Mouse (Mus musculus): ENCODE results near the gene Grip1.
A peak's percentile ranks its signal among the peaks of the same experiment; 100 is the strongest.

The Grip1 gene

DNA sequence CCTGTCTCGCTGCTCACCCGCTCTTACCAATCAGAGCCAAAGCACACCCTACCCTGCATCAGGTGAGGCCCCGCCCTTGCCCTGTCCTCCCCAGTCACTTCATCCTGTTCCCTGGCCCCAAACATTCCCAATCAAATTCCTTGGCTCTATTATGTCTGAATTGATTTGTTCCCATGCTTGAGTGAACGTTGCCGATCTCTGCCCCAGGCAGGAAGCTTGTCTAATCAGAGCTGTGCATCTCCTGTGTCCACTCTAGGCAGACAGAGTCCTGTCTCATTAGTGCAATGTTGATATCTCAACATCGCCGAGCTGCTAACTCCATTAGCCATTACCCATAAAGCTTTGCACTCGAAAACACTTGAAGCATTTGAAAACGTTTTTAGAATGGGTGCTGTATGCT, 210.0 kb downstream of the Grip1 start:
- no peak for DNase-seq (ENCODE audit: low read depth, low spot score)

DNA sequence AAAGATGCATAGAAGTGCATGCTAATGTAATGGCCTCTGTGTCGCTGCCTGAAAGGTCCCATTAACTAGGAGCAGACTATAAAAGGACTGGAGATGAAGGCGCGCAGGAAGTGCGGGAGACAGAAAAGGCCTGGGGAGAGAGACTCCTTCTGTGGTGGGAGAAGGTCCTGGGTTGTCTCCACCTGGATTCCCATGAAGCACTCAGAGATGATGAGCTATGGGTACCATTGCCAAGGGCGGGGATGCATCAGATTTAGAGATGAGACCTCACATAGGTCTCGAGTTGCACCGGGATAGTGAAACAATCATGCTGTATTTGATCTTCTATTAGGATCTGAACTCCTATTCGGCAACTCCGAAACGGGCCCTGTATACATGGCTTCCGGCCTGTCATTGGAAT, 212.8 kb downstream of the Grip1 start:
- no peak for DNase-seq (ENCODE audit: low read depth, low spot score)

DNA sequence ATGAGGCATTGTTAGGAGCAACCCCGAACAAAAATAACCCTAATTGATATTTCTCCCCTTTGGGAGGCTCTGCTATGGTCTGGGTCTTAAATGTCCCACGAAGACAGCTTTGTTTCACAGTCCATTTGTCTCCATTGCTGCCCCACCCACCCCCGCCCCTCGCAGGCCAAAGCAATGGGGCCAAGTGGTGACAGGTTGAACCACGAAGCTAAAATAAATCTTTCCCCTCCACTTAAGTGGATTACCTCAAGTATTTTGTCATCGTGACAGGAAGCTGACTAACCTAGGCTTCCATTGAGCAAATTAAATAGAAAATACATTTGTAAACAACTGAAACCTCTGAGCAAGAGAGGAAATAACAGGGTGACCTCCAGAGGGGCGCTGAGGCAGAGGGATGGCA, 216.8 kb downstream of the Grip1 start:
- no peak for DNase-seq (ENCODE audit: low read depth, low spot score)

DNA sequence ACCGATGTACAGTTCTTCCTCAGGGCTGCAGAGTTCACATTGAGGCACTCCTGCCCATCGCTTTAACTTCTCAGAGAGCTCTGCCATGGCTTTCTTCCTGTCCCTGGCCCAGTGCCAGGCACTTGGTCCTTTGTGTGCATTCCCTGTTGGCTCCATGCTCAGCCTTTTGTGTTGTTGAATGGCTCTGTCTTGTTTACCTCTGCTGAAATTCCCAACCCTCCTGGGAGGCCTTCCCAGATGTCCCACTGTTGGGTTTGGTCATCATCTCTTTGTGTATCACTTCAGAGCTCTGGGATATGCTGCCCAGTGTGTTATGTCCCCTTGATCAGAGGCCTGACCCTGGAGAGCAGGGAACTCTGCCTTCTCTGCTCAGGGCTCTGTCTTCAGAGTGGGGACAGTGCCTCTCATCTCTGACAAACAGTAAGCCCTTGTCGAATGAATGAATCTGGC, 230.8 kb downstream of the Grip1 start:
- DNase-seq (ENCODE audit: low read depth, low spot score), result no peak

DNA sequence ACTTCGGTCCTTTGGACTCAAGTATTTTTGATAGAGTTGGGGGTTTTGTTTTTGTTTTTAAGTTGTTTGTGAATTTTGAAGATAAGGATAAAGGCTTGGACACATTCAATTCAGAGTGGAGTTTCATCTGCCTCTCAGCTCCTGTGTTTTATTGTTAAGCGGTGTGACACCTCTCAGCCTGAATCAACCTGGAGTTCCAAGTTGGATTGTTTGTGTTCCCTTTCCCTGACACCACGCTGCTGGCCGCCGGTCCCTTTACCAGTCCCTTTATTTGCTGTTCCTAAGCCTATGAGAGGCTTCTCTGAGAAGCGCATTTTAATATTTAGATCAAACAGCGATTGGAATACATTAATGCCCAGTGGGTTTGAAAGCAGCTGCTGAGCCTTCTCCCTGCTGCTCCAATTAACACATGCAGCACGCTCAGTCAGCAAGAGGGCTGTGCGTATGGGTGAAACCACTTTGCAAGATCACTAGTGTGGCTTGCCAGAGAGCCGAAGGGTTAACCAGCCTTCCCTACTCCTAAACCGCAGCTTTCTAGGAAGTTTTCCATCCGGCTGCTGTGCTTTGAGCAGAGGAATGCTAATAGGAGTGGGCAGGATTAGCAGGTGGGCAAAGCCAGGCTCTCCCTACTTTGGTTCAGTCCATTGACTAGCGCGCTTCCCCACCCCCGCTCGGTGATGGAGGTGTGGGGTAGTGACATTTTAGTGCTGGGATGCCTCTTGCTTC, 237.9 kb downstream of the Grip1 start:
- DNase-seq (ENCODE audit: low read depth, low spot score), result peak; percentile 56

DNA sequence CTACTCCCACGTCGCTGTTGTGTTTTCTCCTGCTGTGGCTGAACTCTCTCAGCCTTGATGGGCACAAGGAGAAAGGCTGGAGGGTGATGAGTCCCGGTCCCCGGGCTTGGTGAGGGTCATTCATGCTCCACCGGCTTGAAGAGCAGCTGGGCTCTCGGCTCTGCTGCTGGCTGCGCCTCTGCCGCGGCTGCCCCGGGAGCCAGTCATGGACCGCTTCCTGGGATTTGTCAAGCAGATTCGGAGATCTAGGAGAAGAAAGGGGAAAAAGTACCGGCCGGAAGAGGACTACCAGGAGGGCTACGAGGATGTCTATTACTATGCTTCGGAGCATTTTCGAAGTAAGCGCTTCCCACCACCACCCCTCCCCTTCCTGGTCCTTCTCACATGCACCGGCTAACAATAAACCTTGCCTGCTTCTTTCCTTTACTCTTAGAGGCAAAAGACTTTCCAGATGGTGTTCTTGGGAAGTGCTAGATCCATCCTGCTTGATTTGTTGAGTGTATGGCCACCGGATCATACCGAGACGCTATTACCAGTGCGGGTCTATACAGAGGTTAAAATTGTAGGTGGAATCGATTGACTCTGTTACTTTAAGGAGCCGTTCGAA, 238.8 kb downstream of the Grip1 start:
- peak; percentile 8 for DNase-seq (ENCODE audit: low read depth, low spot score)

DNA sequence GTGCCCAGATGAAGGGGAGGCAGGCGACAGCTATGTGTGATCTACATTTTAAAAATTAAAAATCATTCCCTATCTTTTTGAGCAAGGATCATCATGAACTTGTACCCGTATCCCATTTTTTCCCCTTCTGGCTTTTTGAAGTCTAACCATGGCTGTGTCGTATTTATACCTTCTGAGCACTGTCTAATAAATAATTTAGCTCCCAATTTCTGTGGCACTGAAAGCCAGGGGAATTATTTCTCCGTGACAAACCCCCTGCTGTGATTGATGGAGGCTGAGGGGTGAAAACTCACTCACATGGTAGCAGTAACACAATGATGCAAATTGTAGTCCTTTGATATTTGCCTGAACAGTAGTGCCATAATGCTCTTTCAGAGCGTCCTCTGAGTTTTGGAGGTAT, 239.8 kb downstream of the Grip1 start:
- no peak for DNase-seq (ENCODE audit: low read depth, low spot score)

DNA sequence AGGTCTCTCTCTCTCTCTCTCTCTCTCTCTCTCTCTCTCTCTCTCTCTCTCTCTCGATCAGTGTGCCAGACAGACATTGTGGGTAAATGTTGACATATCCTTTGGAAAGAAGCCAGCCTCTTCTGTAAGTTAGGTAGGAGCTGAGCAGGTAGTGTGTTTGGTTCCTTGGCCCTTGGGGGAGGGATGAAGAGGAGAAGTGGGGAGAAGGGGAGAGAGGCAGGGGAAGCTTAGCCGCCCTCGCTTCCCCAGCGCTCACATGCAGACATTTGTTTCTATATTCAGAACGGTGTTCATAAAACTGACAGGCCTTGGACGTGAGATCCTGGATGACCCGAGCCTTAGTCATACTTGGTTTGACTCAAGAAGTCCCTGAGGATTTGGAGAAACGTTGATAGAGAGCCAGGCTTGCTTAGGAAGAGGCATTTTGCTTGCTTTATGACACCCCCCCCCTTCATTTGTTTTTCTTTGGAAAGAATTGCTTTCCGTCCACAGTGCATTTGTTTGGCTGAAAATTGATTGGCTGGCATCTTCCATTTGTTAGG, 243.7 kb downstream of the Grip1 start:
- no peak for DNase-seq (ENCODE audit: low read depth, low spot score)

DNA sequence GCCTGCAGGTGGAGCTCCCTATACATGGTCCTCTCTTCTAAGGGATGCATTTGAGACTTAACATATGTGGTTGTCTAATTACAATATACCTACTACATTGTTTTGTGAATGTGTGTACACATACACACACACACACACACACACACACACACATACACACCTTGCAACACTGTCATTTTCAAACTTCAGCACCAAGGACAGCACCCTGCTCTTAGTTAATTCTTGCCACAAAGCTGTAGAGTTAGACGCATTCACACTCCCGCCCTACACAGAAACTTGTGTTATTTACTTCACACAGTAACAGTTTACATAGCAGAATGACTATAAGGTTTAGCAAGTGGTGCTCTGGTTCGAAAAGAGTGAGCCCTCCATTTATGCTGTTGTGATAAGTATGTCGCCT, 251.7 kb downstream of the Grip1 start:
- peak; percentile 51 for DNase-seq (ENCODE audit: low read depth, low spot score)

DNA sequence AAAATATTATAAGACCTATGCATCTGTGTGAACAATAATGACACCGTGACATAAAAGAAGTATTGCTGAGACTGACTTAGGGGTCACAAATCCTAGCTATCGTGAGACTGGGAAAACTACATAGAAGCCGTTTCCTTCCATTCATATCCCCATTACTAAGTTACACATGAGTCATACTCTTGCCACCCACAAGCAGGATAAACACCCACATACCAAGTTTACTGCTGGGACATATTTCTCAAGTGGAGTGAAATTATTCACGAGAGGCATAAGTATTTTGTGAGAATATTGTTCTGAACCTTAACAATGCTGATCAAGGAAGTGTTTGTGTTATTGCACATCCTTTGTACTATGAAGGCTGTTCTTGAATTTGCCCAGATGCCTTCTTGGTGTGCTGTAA, 252.7 kb downstream of the Grip1 start:
- DNase-seq (ENCODE audit: low read depth, low spot score), result no peak

DNA sequence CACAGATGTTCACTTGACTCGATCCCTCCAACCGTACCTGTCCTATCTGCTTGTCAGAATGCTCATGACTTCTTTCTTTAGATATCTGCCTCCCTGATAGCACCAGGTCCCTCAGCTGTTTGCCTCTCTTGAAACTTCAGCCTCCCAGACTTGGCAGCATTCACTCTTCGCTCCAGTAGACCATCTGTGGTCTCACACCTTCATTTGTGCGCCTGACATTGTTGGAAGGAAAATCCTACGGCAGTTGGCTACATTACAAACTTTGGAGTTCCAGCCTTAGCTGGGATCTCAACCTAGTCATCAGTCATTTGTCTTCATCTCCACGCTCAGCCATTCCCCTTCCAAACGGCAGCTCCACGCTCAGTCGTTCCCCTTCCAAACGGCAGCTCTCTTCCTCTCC, 253.4 kb downstream of the Grip1 start:
- no peak for DNase-seq (ENCODE audit: low read depth, low spot score)

DNA sequence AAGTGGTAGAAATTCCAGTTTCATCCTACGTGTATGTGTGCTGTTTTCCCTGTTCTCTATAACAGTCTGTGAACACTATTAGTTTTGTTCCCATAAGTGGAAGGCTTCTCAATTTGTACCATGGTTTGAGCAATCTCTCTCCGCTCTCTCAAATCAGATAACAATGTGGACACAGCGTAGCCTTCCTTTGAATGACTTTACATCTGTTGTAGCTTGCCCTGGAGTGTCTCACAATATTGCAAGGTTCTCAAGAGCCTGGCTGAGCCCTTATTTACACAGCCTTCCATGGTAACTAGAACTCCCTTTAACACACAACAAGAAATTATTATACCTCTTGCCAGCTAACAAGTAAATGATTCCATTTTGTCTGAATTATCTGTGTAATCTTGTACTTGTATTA, 268.3 kb downstream of the Grip1 start:
- DNase-seq (ENCODE audit: low read depth, low spot score), result no peak

DNA sequence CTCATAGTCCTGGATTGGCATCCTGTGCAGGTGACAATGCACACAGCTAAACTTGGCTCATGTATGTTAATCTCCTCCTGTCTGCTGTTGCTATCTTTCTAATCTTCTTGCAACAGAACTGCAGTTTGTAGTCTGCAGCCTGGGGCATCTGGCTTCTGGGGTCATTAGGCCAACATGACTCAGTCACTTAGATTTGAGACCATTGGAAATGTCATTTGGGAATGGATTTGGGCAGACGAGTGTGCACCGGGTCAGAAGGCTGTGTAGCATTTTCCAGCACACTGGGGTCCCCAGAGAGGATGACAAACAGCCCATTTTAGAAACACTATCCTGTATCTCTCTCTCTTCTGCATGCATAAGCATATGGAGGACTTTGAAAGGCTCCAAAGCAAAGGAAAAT, 268.8 kb downstream of the Grip1 start:
- no peak for DNase-seq (ENCODE audit: low read depth, low spot score)

DNA sequence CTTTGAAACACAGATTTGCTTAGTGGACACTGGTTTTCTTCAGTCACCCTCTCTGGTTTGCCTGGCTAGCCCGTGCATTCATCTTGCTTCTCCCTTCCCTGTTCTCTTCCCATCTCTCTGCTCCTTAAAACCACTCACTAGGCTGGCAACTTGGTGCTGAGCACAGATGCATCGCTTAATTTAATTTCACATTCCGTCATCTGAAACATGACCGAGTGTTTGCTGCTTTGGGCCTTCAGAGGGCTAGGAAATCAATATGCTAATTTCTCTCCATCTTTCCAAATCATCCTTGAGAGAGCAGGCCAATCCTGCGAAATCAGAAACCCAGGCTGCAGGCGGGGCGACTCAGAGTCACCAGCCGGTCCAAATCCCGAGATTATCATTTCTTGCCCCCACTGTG, 270.0 kb downstream of the Grip1 start:
- no peak for DNase-seq (ENCODE audit: low read depth, low spot score)

DNA sequence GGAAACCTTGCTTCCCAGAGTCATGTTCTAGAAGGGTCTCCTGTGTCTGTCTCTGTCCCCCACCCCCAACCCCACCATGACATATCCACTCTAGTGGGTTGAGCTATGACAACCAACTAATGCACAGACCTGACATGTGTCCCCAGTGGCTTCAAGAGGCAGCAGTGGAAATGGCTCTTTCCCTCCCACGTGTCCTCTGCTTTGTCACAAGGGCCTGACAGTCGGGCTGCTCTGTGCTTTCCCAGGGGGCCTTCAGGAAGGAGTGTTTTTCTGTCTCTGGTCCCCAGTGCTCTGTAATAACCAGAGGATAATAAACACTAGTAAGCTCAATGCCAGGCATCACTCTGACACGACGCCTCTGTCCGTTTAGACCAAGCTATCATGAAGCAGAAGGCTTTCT, 271.7 kb downstream of the Grip1 start:
- no peak for DNase-seq (ENCODE audit: low read depth, low spot score)

DNA sequence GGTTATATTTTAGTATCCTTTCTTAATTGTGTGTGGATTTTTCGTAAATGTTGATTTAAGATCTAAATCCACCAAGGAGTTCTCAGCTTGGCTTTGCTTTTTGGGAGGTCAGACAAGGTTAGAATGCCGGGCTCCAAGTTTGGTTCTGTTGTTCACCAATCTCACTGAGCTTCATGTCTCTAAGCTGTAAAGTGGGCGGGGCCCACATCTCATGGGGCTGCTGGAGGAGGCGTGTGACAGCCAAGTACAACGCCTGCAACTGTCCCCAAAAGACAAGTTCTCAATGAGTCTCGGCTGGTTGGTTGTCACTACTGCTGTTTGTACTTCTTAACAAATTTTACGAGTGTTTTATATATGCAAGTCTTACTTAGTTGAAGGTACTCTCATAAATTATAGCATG, 272.3 kb downstream of the Grip1 start:
- no peak for DNase-seq (ENCODE audit: low read depth, low spot score)

DNA sequence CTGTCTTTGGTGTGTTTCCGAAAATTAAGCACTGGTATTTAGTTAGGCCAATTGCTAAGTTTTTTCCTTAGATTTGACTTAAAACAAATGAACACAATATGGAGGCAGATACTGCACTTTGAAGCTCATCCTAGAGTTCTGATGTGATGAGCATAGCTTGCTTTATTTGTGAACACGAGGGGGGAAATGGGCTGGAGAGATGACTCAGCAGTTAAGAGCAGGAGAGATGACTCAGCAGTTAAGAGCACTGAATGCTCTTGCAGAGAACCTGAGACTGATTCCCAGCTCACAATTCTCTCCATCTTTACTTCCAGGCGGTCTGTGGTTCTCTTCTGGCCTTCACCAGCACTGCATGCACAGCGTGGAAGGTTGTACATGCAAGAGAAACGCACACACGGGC, 273.3 kb downstream of the Grip1 start:
- peak; percentile 44 for DNase-seq (ENCODE audit: low read depth, low spot score)

DNA sequence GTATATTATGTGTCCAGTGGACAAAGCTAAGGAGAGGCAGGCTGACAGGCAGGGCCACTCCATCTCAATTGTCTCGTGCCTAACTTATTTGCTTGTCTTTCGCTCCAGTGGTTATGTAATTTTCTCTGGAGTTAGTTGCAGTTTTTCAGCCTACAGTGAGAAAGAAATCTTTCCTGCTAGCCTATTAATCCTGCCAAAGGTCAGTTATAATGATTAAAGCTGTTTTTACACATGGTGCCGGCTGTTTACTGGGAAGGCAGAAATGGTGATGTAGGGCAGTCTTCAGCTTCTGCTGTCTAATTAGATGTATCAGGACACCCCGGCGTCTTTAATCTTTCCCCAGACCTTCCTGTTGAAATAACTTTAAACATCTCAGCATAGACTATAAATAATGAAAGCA, 276.6 kb downstream of the Grip1 start:
- no peak for DNase-seq (ENCODE audit: low read depth, low spot score)

DNA sequence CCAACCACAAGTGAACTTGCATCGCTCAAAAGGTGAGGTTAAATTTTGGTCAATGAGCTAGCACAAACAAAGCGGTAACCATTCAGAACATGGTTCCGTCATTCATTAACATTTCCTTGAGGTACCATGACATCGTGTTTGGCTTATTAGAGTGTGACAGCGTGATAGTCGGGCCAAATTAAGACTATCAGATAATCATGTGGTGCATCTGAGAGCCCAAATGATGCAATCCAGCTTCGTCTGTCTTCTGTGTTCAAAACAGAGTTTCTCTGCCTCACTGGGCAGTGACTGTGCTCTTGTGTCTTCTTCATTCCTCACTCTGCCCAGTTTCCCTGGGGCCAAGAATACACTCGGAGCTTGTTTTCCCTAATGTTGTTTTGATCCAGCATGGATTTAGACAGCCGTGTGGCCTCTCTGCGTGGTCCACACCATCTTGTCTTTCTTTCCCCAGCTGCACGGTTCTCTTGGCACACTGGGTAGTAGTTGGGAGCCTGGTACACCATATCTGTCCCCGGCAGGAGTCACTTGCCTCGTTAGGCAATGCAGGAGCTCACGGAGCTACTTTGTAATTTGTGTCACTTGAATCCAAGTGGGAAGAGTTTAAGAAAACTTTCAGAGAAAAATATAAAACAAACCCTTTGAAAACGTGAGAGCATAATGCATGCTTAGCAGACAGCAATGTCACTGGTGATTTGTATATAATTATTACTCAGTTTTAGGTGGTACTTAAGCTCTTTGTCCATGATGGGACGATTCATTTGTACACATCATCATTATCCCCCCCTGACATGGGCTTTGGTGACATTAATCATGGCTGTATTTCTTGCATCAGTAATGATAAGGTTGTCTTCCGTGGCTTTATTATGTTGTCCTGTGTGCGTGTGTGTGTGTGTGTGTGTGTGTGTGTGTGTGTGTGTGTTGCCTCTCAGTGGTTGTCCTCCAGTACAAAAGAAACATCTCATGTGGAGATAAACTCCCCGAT, 281.7 kb downstream of the Grip1 start:
- DNase-seq (ENCODE audit: low read depth, low spot score), result no peak

DNA sequence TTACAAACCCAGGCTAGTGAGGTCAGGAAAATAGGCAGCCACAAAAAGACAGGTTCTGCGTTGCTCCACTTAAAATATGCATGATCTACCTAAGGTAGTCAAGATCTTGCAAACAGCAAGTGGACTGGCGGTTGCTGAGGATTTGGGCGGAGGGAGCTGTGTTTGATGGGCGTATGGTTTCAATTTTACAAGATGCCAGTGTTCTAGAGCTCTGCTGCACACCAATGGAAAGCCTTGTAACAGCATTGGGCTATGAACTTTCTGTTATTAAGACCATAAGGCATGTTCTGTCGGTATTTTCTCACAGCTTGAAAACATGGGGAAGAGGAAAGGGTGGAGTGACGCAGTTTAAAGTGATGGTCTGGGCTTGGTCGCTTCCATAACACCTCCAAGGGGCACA, 285.8 kb downstream of the Grip1 start:
- no peak for DNase-seq (ENCODE audit: low read depth, low spot score)

DNA sequence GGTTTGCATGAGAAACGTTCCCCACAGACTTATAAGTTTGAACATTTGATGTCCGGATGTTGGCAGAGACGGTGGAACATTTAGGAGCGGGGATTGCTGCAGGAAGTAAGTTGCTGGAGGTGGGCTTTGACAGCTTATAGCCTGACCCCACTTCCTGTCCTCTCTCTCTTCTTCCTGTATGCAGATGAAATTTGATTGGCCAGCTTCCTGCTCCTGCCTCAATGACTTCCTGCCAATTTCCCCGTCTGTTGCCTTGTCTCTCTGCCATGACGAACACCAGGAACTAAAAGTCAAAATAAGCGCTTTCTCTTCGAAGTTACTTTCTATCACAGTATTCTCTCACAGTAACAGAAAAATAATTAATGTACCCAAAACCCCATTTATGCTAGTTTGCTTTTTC, 289.1 kb downstream of the Grip1 start:
- DNase-seq (ENCODE audit: low read depth, low spot score), result no peak

DNA sequence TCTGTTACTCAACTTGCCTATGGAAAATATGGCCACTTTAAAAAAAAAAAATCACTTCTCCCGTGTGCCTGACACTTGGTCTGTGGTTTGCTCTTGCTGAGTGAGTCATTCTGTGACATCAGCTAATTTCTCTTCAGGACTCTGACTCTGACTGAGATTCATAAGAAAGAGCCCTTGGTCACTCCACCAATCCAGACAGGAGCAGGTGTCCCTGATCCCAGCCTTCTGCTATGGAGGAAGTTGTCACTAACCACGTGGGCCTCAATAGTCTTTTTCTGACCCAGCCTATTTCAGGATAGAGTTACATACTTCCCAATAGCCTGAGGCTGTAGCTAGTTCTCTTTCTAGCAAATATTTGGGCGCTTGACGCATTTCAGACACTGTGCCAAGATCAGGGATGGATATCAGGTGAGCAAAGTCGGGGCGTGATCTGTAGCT, 298.8 kb downstream of the Grip1 start:
- no peak for DNase-seq (ENCODE audit: low read depth, low spot score)
